Mouse (Mus musculus): ENCODE data around the gene Ccdc142.

Gene Ccdc142

GRCm38 (mm10) chr6:83117616-83118015, 16.2 kb downstream of the Ccdc142 start:
- DNase-seq (ENCODE audit: low read depth, low spot score) = no peak

- DNase-seq (ENCODE audit: low read depth, low spot score) = no peak
Measured at GRCm38 (mm10) chr6:83118369-83118768, 17.0 kb downstream of the Ccdc142 start.

- no peak for DNase-seq (ENCODE audit: low read depth, low spot score)
Measured at GRCm38 (mm10) chr6:83118825-83119733, 17.7 kb downstream of the Ccdc142 start.

GRCm38 (mm10) chr6:83119734-83120051, 18.3 kb downstream of the Ccdc142 start:
- no peak for DNase-seq (ENCODE audit: low read depth, low spot score)

- DNase-seq (ENCODE audit: low read depth, low spot score) = peak; percentile 94
Measured at GRCm38 (mm10) chr6:83120930-83121862, 19.8 kb downstream of the Ccdc142 start, which contains the start of gene Wbp1. Gene Wbp1, minus strand, starts transcription at chr6:83121559.

- no peak for DNase-seq (ENCODE audit: low read depth, low spot score)
Measured at GRCm38 (mm10) chr6:83121863-83122710, 20.7 kb downstream of the Ccdc142 start.

GRCm38 (mm10) chr6:83122961-83123360, 21.6 kb downstream of the Ccdc142 start:
- DNase-seq (ENCODE audit: low read depth, low spot score) = no peak

- DNase-seq (ENCODE audit: low read depth, low spot score) = peak; percentile 89
Measured at GRCm38 (mm10) chr6:83124851-83125312, 23.5 kb downstream of the Ccdc142 start.

GRCm38 (mm10) chr6:83125331-83125730, 23.9 kb downstream of the Ccdc142 start, which contains the start of gene Ino80b:
Gene Ino80b, minus strand, starts transcription at chr6:83125431.
- DNase-seq (ENCODE audit: low read depth, low spot score) = no peak

GRCm38 (mm10) chr6:83127419-83127818, 26.0 kb downstream of the Ccdc142 start:
- no peak for DNase-seq (ENCODE audit: low read depth, low spot score)

GRCm38 (mm10) chr6:83131469-83132034, 30.2 kb downstream of the Ccdc142 start:
- no peak for DNase-seq (ENCODE audit: low read depth, low spot score)

- DNase-seq (ENCODE audit: low read depth, low spot score) = no peak
Measured at GRCm38 (mm10) chr6:83132176-83132919, 30.9 kb downstream of the Ccdc142 start.

GRCm38 (mm10) chr6:83134226-83134625, 32.8 kb downstream of the Ccdc142 start:
- DNase-seq (ENCODE audit: low read depth, low spot score) = no peak

- DNase-seq (ENCODE audit: low read depth, low spot score) = no peak
Measured at GRCm38 (mm10) chr6:83134951-83135513, 33.6 kb downstream of the Ccdc142 start, which contains the start of gene Rtkn. Gene Rtkn, plus strand, starts transcription at chr6:83135463.

- DNase-seq (ENCODE audit: low read depth, low spot score) = no peak
Measured at GRCm38 (mm10) chr6:83135571-83136161, 34.3 kb downstream of the Ccdc142 start.

GRCm38 (mm10) chr6:83136291-83136880, 35.0 kb downstream of the Ccdc142 start:
- no peak for DNase-seq (ENCODE audit: low read depth, low spot score)

GRCm38 (mm10) chr6:83136881-83137575, 35.6 kb downstream of the Ccdc142 start:
- no peak for DNase-seq (ENCODE audit: low read depth, low spot score)

- DNase-seq (ENCODE audit: low read depth, low spot score) = no peak
Measured at GRCm38 (mm10) chr6:83137576-83137950, 36.2 kb downstream of the Ccdc142 start.
